Mouse (Mus musculus) heart, postnatal 0 days (tissue): ENCODE measurements at regions not wholly inside any gene's neighbourhood (a gene's known extent, or its start where the extent isn't known, plus 50 kb on each side); places are given as distances from the start of the nearest gene placed in this dataset.

ENCODE experiments used
- ATAC-seq: fragments of 200-750 bp; cut with Nextera tagmentation; 2 replicates; pipeline ENCODE4 v1.8.0; 2017; ENCODE audit warnings: low read depth, moderate number of reproducible peaks, moderate library complexity; ENCODE audit not compliant: insufficient read depth
- DNase-seq: peaks from one replicate; pipeline ENCODE4 v3.0.0-alpha.2; 2016; ENCODE audit warnings: low spot score
- H3K27ac ChIP-seq: fragments of 300-500 bp; sonication (generic); 2 replicates; pipeline ENCODE4 v1.5.1; 2014; ENCODE audit warnings: low read depth, mild to moderate bottlenecking
- H3K27me3 ChIP-seq: fragments of 300-500 bp; sonication (generic); 2 replicates; pipeline ENCODE4 v1.6.1; 2014; ENCODE audit warnings: low read length, mixed read lengths; ENCODE audit not compliant: control insufficient read depth, insufficient read depth
- H3K36me3 ChIP-seq: fragments of 300-500 bp; sonication (generic); replicated peaks from 2 replicates; pipeline ENCODE4 v1.6.1; 2014; ENCODE audit warnings: low read length, mixed read lengths; ENCODE audit not compliant: control insufficient read depth, insufficient read depth
- H3K4me1 ChIP-seq: fragments of 300-500 bp; sonication (generic); 2 replicates; pipeline ENCODE4 v1.6.1; 2014; ENCODE audit warnings: antibody characterized with exemption; ENCODE audit not compliant: control insufficient read depth, insufficient read depth
- H3K4me2 ChIP-seq: fragments of 300-500 bp; sonication (generic); 2 replicates; pipeline ENCODE4 v1.6.1; 2014; ENCODE audit warnings: low read depth, mild to moderate bottlenecking, low read length, moderate library complexity
- H3K4me3 ChIP-seq: fragments of 300-500 bp; sonication (generic); 2 replicates; pipeline ENCODE4 v1.5.1; 2014; ENCODE audit warnings: low read depth, low read length
- H3K9ac ChIP-seq: fragments of 300-500 bp; sonication (generic); replicated peaks from 2 replicates; pipeline ENCODE4 v1.6.1; 2014; ENCODE audit warnings: low read depth, low read length, mixed read lengths
- H3K9me3 ChIP-seq: fragments of 300-500 bp; sonication (generic); replicated peaks from 2 replicates; pipeline ENCODE4 v1.6.1; 2016; ENCODE audit warnings: low read length; ENCODE audit not compliant: control insufficient read depth
- CTCF ChIP-seq: IDR thresholded peaks from 2 replicates; pipeline ENCODE4 v1.5.1; 2016; ENCODE audit warnings: antibody characterized with exemption, control low read depth, low read depth
- EP300 ChIP-seq: IDR thresholded peaks from 2 replicates; pipeline ENCODE4 v1.6.1; 2016; ENCODE audit warnings: antibody characterized with exemption, low read depth
- WGBS: fragments of 180-500 bp; shearing (Covaris S2); extraction: QIAGEN DNeasy Blood & Tissue Kit; methylation state at CpG from one replicate; pipeline ENCODE4 v1.1.7; 2014; 5-methylcytosine and 5-hydroxymethylcytosine counted together

DNA sequence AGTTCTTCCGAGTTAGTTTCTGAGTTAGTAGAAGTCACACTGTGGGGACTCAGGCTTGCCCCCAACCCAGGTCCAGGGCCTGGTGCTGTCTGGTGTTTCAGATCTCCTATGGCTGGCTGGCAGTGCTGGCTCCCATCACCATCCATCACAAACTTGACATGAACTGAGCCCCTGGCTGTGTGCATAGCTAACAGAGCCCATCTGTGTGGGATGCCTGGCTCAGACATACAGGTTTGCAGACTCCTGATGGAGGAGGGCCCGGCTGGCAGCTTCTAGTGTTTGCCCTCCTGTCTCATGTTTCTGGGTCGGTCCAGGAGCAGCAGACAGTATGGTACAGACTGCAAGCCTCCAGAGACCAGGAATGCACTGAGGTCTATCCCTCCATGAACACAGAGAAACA is 169.5 kb upstream of the Sulf2 start:
- H3K27ac ChIP-seq = no peak overlapping the region
- 57% methylated on average over 3 of the region's 3 CpGs for WGBS
- peaks cover 9% of the 10 kb centered on the region for H3K4me1 ChIP-seq
- H3K4me3 ChIP-seq = no peak overlapping the region
- DNase-seq (no peak), ATAC-seq (no peak)
- H3K9ac ChIP-seq = no peak overlapping the region; the same call in 1 of the 2 replicates
- no peak overlapping the region for H3K4me2 ChIP-seq
- H3K9me3 ChIP-seq = no peaks in the 10 kb centered on the region
- H3K27me3 ChIP-seq = no peaks in the 10 kb centered on the region
- H3K36me3 ChIP-seq = no peaks in the 10 kb centered on the region
- TF ChIP-seq CTCF = no peak
- no peak for TF ChIP-seq EP300

DNA sequence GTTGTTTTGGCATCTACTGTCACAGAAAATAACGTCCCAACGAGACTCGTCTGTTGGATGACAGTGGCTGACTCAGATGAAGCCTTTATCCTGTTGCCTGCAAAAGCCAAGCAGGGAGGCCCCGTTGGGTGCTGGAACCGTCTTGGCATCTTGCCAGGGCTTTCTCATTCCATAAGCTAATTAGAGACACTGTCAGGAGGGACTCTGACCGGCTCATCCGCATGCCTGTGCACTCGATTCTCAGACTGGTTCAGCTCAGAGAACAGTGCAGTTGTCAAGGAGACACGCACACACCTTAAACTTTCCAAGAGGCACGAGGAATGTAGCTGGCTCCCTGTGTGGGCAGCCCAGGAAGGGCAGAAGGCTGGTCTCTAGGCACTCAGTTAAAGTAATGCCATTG is 169.0 kb upstream of the Sulf2 start:
- ATAC-seq (peak; percentile 65), DNase-seq (peak; percentile 69)
- Histone ChIP-seq H3K4me1 (peaks cover 9% of the 10 kb centered on the region), H3K9me3 (no peaks in the 10 kb centered on the region), H3K27me3 (no peaks in the 10 kb centered on the region), H3K4me3 (no peak overlapping the region), H3K9ac (no peak overlapping the region), H3K36me3 (no peaks in the 10 kb centered on the region), H3K27ac (no peak overlapping the region), H3K4me2 (no peak overlapping the region)
- WGBS = 10% methylated on average over 10 of the region's 10 CpGs
- TF ChIP-seq CTCF = no peak
- no peak for TF ChIP-seq EP300

DNA sequence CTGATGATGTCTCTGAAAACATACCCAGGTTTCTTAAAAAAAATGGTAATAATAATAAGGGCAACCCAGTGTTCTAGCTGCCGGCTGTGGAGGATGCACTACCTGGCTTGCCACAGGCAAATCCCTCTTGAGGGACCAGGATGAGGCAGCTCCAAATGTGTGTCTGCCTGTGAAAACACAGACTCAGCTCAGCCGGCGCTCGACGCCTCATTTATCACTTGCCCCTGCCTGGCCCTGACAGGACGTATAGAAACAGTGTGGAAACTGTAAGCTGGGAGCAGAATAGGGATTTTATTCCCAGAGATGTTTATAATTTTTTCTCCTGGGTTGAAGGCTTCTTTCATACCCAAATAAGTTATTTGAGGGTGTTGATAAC is 167.2 kb upstream of the Sulf2 start:
- H3K9ac ChIP-seq = no peak overlapping the region
- ATAC-seq = no peak

DNA sequence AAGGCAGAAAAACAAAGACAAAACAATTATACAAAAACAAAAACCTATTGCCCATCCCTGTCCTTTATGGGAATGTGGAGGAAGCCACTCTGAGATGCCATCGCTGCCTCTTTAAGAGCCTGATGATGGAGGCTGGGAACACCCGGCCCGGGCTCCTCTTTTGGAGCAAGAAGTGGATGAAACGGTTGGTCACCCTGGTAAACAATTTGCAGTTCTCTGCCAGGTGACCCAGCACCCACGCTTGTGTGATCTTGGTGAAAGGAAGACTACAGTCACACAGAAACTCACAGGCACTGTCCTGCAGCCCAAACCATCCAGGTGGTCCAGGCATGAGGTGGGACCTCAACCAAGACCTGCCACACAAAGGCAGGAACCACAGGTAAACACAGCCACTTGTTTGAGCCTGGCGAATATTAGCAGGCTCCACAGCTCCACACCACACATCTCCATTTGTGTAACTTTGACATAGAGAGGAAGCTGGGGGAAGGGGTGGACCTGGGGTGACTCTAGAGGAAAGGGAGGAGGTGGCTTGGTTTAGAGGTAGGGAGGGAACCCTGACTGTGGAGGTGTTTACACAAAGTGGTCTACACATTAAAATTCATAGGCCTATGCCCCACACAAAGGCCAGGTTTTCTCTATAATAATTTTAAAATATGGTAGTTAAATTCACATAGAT is 166.7 kb upstream of the Sulf2 start:
- no peaks in the 10 kb centered on the region for H3K36me3 ChIP-seq
- no peaks in the 10 kb centered on the region for H3K9me3 ChIP-seq
- H3K9ac ChIP-seq = no peak overlapping the region
- WGBS = 85% methylated on average over 6 of the region's 6 CpGs
- no peak overlapping the region for H3K27ac ChIP-seq
- DNase-seq (no peak), ATAC-seq (no peak)
- no peaks in the 10 kb centered on the region for H3K27me3 ChIP-seq
- TF ChIP-seq CTCF = no peak
- TF ChIP-seq EP300 = no peak
- H3K4me2 ChIP-seq = no peak overlapping the region
- H3K4me3 ChIP-seq = no peak overlapping the region
- peaks cover 9% of the 10 kb centered on the region for H3K4me1 ChIP-seq

More for the DNA sequence above, 167.2 kb upstream of the Sulf2 start:
- 65% methylated on average over 6 of the region's 6 CpGs for WGBS
- Histone ChIP-seq H3K4me1 (peaks cover 9% of the 10 kb centered on the region), H3K9me3 (no peaks in the 10 kb centered on the region), H3K36me3 (no peaks in the 10 kb centered on the region), H3K4me2 (no peak overlapping the region), H3K4me3 (no peak overlapping the region), H3K27me3 (no peaks in the 10 kb centered on the region), H3K27ac (no peak overlapping the region)
- no peak for DNase-seq
- no peak for TF ChIP-seq CTCF
- TF ChIP-seq EP300 = no peak

DNA sequence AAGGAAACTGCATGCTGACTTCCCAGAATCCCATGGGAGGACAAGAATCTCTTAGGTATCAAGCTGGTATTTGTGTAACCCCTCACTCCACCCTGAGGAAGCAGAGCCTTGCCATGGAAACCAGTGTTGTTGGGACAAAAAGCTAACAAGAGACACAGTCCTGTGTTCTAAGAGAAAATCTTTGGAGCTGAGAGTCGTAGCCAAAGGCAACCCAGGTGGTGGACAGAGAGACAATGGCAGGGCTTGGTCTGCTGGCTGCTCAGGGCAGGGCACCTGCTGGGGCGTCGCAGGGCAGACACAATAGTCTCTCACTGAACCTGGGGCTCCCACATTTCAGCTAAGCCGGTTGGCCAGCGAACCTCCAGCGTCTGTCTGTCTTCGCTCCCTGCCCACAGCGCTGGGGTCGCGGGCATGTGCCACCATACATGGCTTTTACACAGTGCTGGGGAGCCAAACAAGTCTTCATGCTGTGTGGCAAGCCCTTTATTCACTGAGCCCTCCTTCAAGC is 161.0 kb upstream of the Sulf2 start:
- H3K4me2 ChIP-seq = no peak overlapping the region
- ATAC-seq (no peak), DNase-seq (no peak)
- TF ChIP-seq EP300 = no peak
- TF ChIP-seq CTCF = no peak
- H3K9me3 ChIP-seq = no peaks in the 10 kb centered on the region
- no peak overlapping the region for H3K9ac ChIP-seq
- H3K4me1 ChIP-seq = no peaks in the 10 kb centered on the region
- H3K36me3 ChIP-seq = no peaks in the 10 kb centered on the region
- H3K4me3 ChIP-seq = no peak overlapping the region
- no peaks in the 10 kb centered on the region for H3K27me3 ChIP-seq
- H3K27ac ChIP-seq = no peak overlapping the region
- WGBS = 66% methylated on average over 10 of the region's 10 CpGs

DNA sequence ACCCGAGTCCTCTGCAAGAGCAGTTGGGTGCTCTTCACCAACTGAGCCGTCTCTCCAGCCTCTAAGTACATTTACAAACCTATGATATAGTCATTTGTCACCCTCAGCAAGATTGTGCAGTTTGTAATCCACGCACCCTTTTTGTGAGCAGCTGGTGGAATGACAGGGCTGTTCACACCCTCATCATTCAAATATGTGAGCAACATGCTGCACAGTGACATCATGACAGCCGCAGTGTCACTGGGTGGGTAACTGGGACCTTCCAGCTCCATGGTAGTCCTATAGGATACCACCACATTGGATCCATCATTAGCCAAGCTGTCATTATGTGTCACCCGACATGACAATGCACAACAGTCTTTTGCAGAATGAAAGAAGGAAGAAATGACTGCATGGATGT is 155.0 kb upstream of the Sulf2 start:
- Histone ChIP-seq H3K9ac (no peak overlapping the region), H3K4me1 (peaks cover 8% of the 10 kb centered on the region; the same call in 1 of the 2 replicates), H3K27ac (no peak overlapping the region), H3K9me3 (no peaks in the 10 kb centered on the region), H3K27me3 (no peaks in the 10 kb centered on the region), H3K4me2 (no peak overlapping the region), H3K4me3 (no peak overlapping the region), H3K36me3 (no peaks in the 10 kb centered on the region)
- DNase-seq (no peak), ATAC-seq (no peak)
- WGBS = 81% methylated on average over 5 of the region's 5 CpGs
- no peak for TF ChIP-seq CTCF
